Mouse (Mus musculus) ES-Bruce4 (cell line): ENCODE results near the gene Zbtb20. TPM values are rescaled to one million over a fixed set of nuclear protein-coding genes. Genes with fewer than 3 reads are reported as not detected.

Experiments used
- H3K27ac ChIP-seq: 2 replicates; pipeline ENCODE4 v1.5.1; 2012; ENCODE audit warnings: low read length, inconsistent platforms; ENCODE audit not compliant: insufficient read depth
- H3K27me3 ChIP-seq: 2 replicates; pipeline ENCODE4 v1.6.1; 2012; ENCODE audit warnings: mild to moderate bottlenecking, low read length, inconsistent platforms; ENCODE audit not compliant: control insufficient read depth, poor library complexity, insufficient read depth, severe bottlenecking
- H3K36me3 ChIP-seq: 2 replicates; pipeline ENCODE4 v1.6.1; 2012; ENCODE audit warnings: inconsistent platforms, mild to moderate bottlenecking, low read length, moderate library complexity; ENCODE audit not compliant: control insufficient read depth, poor library complexity, insufficient read depth, severe bottlenecking
- H3K4me1 ChIP-seq: one replicate; pipeline ENCODE4 v1.8.1; 2011; ENCODE audit warnings: low read length; ENCODE audit not compliant: control insufficient read depth, insufficient read depth
- H3K4me3 ChIP-seq: 2 replicates; pipeline ENCODE4 v1.5.1; 2011; ENCODE audit warnings: low read depth, mild to moderate bottlenecking, low read length
- H3K9ac ChIP-seq: 2 replicates; pipeline ENCODE4 v1.6.1; 2012; ENCODE audit warnings: low read depth, mild to moderate bottlenecking, inconsistent platforms; ENCODE audit not compliant: poor library complexity, severe bottlenecking
- H3K9me3 ChIP-seq: replicated peaks from 2 replicates; pipeline ENCODE4 v1.6.1; 2012; ENCODE audit warnings: mild to moderate bottlenecking, low read length, inconsistent platforms; ENCODE audit not compliant: control insufficient read depth, poor library complexity, insufficient read depth, severe bottlenecking
- CTCF ChIP-seq: IDR thresholded peaks from one replicate; pipeline ENCODE4 v1.8.1; 2011; ENCODE audit warnings: low read depth, low read length
- EP300 ChIP-seq: IDR thresholded peaks from 2 replicates; pipeline ENCODE4 v1.6.1; 2011; ENCODE audit warnings: low read depth, low read length; ENCODE audit not compliant: insufficient read depth
- POLR2A ChIP-seq: IDR thresholded peaks from one replicate; pipeline ENCODE4 v1.8.1; 2011; ENCODE audit warnings: low read length; ENCODE audit not compliant: insufficient read depth
- polyA plus RNA-seq: library from polyadenylated mRNA; stranded (reverse); fragments of >200 nt; gene quantifications from 2 replicates; pipeline ENCODE4 v1.2.4, GENCODE M21; 2011; ENCODE audit warnings: low read depth; ENCODE audit not compliant: missing spikeins, insufficient read depth, insufficient read length

Gene Zbtb20
- polyA plus RNA-seq, 1 experiment = 9.9 TPM

- Histone ChIP-seq H3K27me3 (no peaks in the 10 kb centered on the region), H3K27ac (no peak overlapping the region), H3K36me3 (no peaks in the 10 kb centered on the region), H3K4me3 (no peak overlapping the region), H3K9me3 (no peaks in the 10 kb centered on the region), H3K9ac (no peak overlapping the region), H3K4me1 (no peaks in the 10 kb centered on the region)
- TF ChIP-seq POLR2A = no peak
- TF ChIP-seq EP300 = no peak
- TF ChIP-seq CTCF = no peak
These were observed 31.6 kb downstream of the Zbtb20 start for GRCm38 (mm10) chr16:42907283-42907701.

- Histone ChIP-seq H3K4me1 (no peaks in the 10 kb centered on the region), H3K27ac (no peak overlapping the region), H3K4me3 (no peak overlapping the region), H3K36me3 (no peaks in the 10 kb centered on the region), H3K9me3 (no peaks in the 10 kb centered on the region), H3K9ac (no peak overlapping the region), H3K27me3 (no peaks in the 10 kb centered on the region)
- TF ChIP-seq EP300 = no peak
- TF ChIP-seq POLR2A = no peak
- TF ChIP-seq CTCF = no peak
These were observed 32.7 kb downstream of the Zbtb20 start for GRCm38 (mm10) chr16:42908381-42908780.

- no peak overlapping the region for H3K9ac ChIP-seq
- no peak overlapping the region for H3K27ac ChIP-seq
- no peak overlapping the region for H3K4me3 ChIP-seq
- H3K36me3 ChIP-seq = no peaks in the 10 kb centered on the region
- no peaks in the 10 kb centered on the region for H3K27me3 ChIP-seq
- no peaks in the 10 kb centered on the region for H3K4me1 ChIP-seq
- no peaks in the 10 kb centered on the region for H3K9me3 ChIP-seq
- TF ChIP-seq CTCF (no peak), POLR2A (no peak), EP300 (no peak)
These were observed 33.2 kb downstream of the Zbtb20 start for GRCm38 (mm10) chr16:42908896-42909295.

GRCm38 (mm10) chr16:42910016-42910415 is 34.3 kb downstream of the Zbtb20 start:
- no peak overlapping the region for H3K9ac ChIP-seq
- no peaks in the 10 kb centered on the region for H3K36me3 ChIP-seq
- H3K27me3 ChIP-seq = no peaks in the 10 kb centered on the region
- TF ChIP-seq POLR2A (no peak), EP300 (no peak), CTCF (no peak)
- no peaks in the 10 kb centered on the region for H3K9me3 ChIP-seq
- no peaks in the 10 kb centered on the region for H3K4me1 ChIP-seq
- H3K27ac ChIP-seq = no peak overlapping the region
- H3K4me3 ChIP-seq = no peak overlapping the region

DNA sequence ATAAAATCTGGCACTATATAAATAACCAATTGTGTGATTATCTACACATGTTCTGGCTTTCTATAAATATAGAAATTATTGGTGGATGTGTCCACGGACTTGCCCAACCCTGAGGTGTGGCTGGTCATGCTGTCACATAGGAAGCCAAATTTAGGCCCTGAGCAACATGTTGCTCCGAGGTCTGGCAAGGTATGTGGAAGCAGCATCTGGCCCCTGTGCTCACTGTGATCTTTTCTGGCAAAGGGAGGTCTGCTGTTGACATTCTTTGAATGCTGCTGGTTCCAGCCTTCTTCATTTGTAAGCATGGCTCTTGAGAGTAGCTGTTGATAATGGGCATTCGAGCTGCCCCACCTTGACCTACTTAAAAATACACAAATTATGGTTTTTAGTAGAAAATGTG is 35.0 kb downstream of the Zbtb20 start:
- Histone ChIP-seq H3K4me3 (no peak overlapping the region), H3K4me1 (no peaks in the 10 kb centered on the region), H3K36me3 (no peaks in the 10 kb centered on the region), H3K9ac (no peak overlapping the region), H3K27ac (no peak overlapping the region), H3K9me3 (no peaks in the 10 kb centered on the region), H3K27me3 (no peaks in the 10 kb centered on the region)
- TF ChIP-seq EP300 (no peak), POLR2A (no peak), CTCF (no peak)

GRCm38 (mm10) chr16:42911326-42911725 is 35.6 kb downstream of the Zbtb20 start:
- Histone ChIP-seq H3K9ac (no peak overlapping the region), H3K27me3 (no peaks in the 10 kb centered on the region), H3K9me3 (no peaks in the 10 kb centered on the region), H3K36me3 (no peaks in the 10 kb centered on the region), H3K4me1 (no peaks in the 10 kb centered on the region), H3K27ac (no peak overlapping the region), H3K4me3 (no peak overlapping the region)
- TF ChIP-seq EP300 = no peak
- TF ChIP-seq POLR2A = no peak
- TF ChIP-seq CTCF = no peak

- H3K27me3 ChIP-seq = no peaks in the 10 kb centered on the region
- TF ChIP-seq CTCF (no peak), POLR2A (no peak), EP300 (no peak)
- no peaks in the 10 kb centered on the region for H3K36me3 ChIP-seq
- no peak overlapping the region for H3K4me3 ChIP-seq
- H3K9ac ChIP-seq = no peak overlapping the region
- H3K4me1 ChIP-seq = no peaks in the 10 kb centered on the region
- no peaks in the 10 kb centered on the region for H3K9me3 ChIP-seq
- no peak overlapping the region for H3K27ac ChIP-seq
These were observed 36.1 kb downstream of the Zbtb20 start for GRCm38 (mm10) chr16:42911815-42912214.
